Mouse (Mus musculus) brain, adult 2 months (tissue): ENCODE results near the gene Pds5a.
A peak's percentile ranks its signal among the peaks of the same experiment; 100 is the strongest.

Experiments
- DNase-seq: peaks from one replicate; pipeline ENCODE4 v3.0.0; 2011; ENCODE audit warnings: low read depth, low spot score

Pds5a gene

DNA sequence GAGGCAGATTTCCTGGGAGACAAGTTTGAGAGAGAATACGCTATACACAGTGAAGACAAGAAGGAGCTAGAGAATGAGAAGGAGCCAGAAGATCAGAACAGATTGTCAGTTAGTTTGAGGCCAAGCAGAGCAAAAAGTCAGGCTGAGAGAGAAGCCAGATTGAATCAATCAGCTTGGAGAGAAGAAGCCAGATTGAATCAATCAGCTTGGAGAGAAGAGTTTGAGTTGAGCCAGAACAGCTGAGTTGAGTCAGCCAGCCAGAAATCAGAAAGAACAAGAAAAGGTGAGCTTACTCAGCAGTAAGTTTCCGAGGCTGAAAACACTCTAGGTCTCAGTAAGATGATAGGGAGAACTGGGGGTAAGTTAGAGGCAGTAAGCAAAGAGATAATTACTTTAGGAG, 123.2 kb downstream of the Pds5a start:
- DNase-seq = no peak

DNA sequence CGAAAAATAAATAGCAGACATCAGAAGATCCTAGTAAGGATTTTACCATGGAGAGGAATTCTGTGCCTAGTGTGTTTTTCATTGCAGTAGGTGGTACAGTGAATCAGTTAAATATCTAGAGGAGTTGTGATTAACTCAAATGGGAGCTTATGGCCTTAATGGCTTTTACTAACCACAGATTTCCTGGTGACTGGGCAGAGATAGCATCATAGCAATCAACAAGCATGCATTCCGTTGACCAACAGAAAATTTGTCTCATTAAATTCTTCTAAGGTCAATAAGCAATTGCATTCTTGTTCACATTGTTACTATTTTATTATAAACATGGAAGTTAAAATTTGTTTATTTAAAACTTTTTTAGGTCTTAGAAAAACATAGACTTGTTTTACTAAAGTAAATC, 132.6 kb downstream of the Pds5a start:
- DNase-seq = no peak

DNA sequence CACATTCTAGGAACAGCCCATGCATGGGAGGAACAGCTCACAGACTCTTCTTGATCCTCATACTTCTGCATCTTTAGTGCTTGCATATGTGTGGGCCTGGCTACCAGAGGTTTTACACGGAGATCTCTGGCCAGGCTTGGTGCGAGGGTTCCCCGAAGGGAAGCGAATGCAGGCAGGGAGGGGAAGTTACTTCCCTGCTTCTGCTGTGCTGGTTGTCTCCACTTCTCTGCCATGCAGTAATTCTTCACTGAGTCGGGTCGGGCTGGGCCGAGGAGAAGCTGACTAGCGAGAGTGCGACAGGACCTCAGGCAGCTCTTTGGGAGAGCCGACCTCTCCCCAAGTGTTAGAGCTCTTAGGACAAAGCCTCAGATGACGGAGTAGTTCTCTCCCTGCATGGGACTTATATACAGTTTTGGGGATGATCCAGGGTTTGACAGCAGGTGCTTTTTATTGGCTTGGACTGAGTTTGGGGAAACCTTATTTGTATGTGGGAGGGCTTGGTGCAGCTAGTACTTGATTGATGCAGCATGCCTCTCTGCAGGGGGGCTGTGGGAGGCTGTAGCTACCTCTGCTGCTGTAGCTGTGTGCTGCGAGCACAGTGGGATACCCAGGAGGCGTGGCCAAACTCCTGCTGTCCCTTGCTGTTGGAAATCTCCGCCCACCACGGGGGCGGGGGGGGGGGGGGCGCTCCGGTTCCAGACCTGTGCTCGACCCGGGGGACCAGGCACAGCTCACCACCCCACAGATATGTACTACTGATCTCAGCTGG, 136.8 kb downstream of the Pds5a start:
- DNase-seq = peak; percentile 54

DNA sequence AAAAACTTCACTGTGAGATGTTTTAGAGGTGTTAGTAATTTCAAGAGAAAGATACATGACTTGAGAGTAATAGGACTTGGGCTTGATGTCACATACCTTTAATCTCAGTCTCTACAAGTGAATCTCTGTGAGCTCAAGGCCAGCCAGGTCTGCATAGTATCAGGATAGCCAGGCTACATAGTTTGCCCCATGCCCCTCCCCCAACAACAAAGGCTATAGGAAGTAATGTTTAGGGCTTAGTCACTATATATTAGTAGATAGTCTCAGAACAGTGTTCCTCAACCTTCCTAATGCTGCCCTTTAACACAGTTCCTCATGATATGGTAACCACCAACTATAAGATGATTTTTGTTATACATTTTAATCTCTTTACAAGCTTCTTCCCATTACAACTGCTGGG, 141.0 kb downstream of the Pds5a start:
- DNase-seq = no peak
